Mouse (Mus musculus) CD4-positive helper T cell, adult 2 months (primary cell): ENCODE measurements around the gene Sesn2.
"Not testable (repeated sequence)": the region's sequence is repeated elsewhere in the genome, so short reads cannot be mapped to it uniquely, and the experiment has no call there.

Experiments used
- DNase-seq: peaks from one replicate; pipeline ENCODE4 v3.0.0-alpha.2; 2012; ENCODE audit warnings: low read depth, missing footprints, low spot score

The Sesn2 gene

DNA sequence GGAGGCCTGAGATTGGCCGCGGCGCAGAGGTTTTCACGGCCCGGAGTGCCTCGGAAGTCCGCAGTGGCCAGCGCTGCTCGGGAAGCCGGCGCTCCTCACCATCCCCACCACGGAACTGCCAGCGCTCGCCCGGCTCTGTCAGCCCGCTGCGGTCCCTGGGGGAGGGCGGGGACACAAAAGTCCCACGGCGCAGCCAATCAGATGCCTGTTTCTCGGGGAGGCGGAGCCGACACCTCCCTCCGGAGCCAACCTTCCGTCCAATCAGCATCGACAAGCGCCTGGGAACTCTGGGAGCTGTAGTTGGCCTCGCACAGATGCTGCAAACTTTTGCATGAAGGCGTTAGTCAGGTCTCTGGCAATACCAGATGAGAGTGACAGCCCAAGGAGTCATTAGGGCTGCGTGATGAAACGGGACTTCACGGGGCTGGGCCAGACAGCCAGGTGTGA is at the start of gene Sesn2:
Gene Sesn2, minus strand, starts transcription at position 150 of the 447 bp plus-strand sequence.
- DNase-seq, result peak; percentile 96

GRCm38 (mm10) chr4:132555550-132555949 is 45.2 kb upstream of the Sesn2 start:
- not testable (repeated sequence) for DNase-seq

DNA sequence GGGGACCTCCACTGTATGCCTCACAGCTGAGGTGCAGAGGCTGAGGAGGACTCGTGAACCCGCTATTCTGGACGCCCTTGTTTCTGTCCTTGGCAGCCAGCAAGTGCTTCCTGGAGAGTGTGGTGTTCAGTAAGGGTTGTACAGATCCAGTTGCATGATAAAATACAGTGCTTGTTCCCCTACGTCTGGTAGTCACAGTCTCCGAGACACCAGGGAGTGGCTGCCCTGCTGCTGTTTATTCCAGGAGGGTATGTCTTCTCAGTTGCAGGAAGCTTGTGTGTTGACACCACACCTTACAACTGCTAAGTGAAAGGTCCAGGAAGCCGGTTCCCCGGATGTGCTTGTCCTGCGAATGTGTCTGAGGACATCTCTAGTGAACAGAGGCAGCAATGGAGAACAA is 44.4 kb upstream of the Sesn2 start:
- no peak for DNase-seq

- no peak for DNase-seq
Observed at GRCm38 (mm10) chr4:132554221-132554620, 43.9 kb upstream of the Sesn2 start.

GRCm38 (mm10) chr4:132545851-132546250 is 35.5 kb upstream of the Sesn2 start:
- peak; percentile 66 for DNase-seq

GRCm38 (mm10) chr4:132542724-132543123 is 32.4 kb upstream of the Sesn2 start:
- DNase-seq, result no peak

- no peak for DNase-seq
Observed at GRCm38 (mm10) chr4:132541413-132541812, 31.1 kb upstream of the Sesn2 start.

DNA sequence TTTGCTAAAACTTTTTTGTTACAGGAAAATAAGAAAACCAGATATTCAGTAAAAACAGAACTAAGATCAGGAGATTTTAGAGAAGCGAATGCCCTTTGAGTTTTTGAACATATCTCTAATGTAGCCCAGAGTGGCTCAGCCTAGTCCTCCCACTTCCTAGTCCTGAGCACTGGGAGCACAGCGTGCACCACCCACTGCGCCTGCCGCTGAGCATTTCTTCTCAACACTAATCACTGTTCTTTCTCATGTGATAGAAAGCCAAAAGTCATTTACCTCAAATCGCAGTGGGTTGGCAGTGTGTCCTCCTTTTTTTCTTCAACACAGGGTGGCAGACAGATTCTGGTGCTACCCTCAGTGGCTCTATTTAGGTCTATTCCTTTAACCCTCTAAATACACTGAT is 29.2 kb upstream of the Sesn2 start:
- no peak for DNase-seq

GRCm38 (mm10) chr4:132535406-132536121 is 25.3 kb upstream of the Sesn2 start, which contains the start of gene Dnajc8:
TSS of gene Dnajc8 (plus strand) at chr4:132535550.
- peak; percentile 95 for DNase-seq

DNA sequence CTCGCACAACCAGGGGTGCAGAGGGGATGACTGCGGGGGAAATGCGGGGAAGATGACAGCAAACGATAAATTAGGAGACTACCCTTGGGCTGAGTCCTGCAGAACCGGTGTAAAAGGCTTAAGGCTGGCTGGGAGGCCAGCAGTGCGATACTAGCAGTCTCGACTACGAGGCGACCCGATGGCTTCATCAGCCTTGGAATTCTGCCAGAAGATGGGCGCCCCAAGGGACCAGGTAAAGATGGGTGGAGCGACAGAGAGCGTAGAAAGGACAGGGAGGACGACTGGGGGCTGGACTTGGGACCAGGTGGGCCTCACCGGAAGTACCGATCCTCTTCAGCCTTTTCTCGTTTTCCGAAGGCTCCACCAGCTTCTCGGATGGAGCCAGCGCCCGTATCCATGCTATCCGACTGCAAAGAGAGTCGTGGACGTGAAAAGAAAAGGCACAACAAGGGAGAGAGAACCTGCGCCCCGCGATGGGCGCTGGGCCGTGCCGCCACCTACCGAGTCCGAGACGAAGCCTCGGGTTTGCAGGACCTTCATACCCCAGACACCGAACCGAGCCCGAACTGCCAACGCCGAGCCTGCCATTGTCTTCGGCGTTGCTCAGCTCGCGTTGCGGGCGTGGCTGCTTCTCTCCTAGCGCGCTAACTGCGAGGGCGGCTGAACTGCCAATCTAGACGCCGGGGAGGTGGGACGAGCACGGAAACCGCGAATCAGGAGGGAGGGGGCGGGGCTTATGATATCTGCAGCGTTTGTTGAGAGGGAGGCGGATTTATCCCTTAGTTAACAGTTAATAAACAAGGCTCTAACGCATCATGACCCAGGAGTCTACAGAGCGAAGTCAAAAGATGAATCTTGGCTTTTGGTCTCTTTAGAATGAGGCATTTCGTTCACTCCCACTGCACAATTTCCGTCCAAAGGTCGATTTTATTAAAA is 22.9 kb upstream of the Sesn2 start, which contains the start of gene Atpif1:
Gene Atpif1, minus strand, starts transcription at position 679 of the 936 bp plus-strand sequence.
- peak; percentile 94 for DNase-seq

GRCm38 (mm10) chr4:132532496-132532895 is 22.2 kb upstream of the Sesn2 start:
- DNase-seq, result no peak

DNA sequence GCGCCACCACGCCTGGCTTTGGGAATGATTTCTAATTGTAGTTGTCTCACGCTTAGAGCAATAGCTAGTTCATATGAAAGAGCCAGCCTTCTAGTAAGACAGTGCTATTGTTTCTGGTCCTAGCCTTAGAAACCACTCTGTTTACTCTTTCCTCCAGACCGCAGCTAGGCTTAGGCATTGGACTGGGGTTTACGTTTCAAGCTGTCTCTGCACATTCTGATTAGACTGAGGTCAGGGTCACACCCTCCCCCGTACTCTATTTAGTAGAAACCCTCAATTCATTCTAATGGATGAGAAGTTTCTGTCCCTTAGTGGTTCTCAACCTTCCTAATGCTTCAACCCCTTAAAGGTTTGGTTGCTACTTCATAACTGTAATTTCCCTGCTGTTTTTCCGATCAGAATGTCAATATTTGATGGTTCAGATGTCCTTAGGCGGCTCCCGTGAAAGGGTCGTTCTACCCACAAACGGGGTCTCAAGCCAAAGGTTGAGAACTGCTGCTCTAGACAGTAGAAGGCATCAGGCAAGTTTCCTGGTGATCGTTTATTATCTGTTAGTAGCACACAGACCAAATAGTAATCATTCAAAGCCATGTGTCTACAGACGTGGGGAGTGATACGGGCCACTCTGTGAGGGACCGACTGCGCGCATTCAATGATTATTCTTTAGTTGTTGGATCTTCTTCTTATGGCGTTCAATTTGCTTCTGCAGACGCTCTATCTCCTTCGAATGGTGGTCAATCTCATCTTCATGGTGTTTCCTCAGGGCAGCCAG is 19.9 kb upstream of the Sesn2 start:
- no peak for DNase-seq

GRCm38 (mm10) chr4:132529344-132529743 is 19.0 kb upstream of the Sesn2 start:
- no peak for DNase-seq

DNA sequence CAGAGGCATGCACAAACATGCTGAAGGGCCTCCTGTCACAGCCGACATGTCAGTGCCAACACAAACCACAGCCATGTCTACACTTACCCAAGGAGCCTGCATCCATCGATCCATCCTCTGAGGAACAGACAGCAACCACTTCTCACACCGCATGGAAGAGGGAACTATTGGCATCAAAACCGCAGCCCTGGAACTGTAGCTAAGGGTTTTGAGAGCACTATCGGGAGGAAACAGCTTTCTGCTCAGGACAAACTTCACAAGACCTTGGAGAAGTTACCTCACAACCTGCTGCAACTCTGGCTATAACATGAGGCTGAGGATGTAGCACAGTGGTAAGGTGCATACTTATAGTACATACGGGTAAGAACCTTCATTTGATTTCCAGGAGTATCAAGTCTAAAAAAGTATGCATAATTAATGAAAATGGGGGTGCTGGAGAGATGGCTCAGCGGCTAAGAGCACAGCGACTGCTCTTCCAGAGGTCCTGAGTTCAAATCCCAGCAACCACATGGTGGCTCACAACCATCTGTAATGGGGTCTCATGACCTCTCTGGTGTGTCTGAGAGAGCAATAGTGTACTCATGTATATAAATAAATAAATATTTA is 17.7 kb upstream of the Sesn2 start:
- no peak for DNase-seq

DNA sequence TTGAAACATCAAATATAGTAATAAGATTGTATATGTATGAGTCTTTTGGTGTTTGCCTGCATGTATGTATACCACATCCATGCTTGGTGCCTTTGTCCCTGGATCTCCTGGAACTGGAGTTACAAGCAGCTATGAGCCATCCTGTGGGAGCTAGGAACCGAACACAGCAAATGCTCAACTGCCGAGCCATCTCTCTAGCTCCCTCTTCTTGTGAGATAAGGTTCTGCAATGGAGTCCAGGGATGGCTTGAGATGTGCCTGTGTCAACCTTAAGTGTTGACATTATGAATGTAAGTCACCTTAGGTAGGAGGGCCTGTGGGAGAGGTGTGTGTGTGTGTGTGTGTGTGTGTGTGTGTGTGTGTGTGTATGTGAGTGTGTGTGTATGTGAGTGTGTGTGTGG is 16.4 kb upstream of the Sesn2 start:
- DNase-seq, result peak; percentile 44

DNA sequence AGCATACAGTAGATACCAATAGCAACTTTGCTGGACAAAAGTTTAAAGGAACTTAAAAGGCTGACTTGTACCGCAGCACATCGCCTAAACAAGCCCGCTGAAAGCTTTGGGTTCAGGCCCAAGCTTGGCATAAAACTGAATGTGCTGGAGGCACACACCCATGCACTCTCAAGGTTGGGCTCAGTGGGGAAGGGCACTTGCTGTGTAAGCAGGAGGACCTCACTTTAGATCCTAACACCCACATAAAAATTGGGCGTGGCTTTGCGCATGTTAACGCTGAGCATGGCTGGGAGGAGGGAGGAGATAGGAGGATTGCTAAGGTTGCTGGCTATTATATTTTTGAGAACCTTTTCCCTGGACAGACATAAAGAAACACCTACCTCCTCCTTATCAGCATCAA is 14.5 kb upstream of the Sesn2 start:
- no peak for DNase-seq

GRCm38 (mm10) chr4:132524321-132524741 is 14.0 kb upstream of the Sesn2 start:
- DNase-seq, result no peak

GRCm38 (mm10) chr4:132519188-132519587 is 8.9 kb upstream of the Sesn2 start:
- DNase-seq, result no peak

GRCm38 (mm10) chr4:132518066-132518465 is 7.8 kb upstream of the Sesn2 start:
- no peak for DNase-seq

DNA sequence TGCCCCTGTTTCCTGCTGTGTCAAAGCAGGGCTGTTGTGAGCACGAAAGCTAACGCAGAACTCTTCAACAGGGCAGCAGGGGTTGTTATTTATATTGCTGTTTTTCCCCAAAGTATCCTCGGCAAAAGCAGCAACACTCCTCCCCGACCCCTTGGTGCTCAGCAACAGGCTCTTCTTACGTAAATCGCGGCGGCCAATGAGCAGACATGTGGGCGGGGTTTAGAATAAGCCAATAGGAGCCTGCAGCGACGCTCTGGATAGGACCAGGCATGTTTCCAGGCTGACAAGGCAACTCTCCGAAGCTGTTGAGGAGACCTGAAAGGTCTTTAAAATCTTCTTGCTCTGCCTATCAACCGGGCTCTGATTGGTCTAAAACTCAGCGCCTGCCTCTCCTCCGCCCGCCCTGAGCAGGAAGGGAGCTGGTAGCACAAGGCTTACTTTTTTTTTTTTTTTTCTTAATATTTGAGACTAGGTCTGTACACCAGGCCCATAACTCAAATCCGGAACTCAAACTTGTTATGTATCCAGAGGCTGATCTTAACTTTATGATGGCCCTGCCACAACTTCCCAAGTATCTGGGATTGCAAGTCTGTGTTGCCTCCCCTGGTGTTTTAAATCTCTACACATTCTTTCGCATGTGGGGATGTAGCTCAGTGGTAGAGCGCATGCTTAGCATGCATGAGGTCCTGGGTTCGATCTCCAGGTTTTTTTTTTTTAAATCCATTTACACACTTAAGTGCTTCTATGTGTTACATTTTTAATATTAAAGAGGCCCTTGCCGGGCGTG is 5.3 kb upstream of the Sesn2 start:
- peak; percentile 98 for DNase-seq
